Mouse (Mus musculus) hindbrain, embryonic 15.5 days (tissue): Measurements from ENCODE around the gene Ccdc24. TPM values are rescaled to one million over a fixed set of nuclear protein-coding genes. Genes with fewer than 3 reads are reported as not detected.

Source experiments
- ATAC-seq: fragments of 200-750 bp; cut with Nextera tagmentation; 2 replicates; pipeline ENCODE4 v1.8.0; 2017; ENCODE audit warnings: low read depth, moderate number of reproducible peaks, moderate TSS enrichment; ENCODE audit not compliant: low FRiP score
- H3K27ac ChIP-seq: fragments of 300-500 bp; sonication (generic); replicated peaks from 2 replicates; pipeline ENCODE4 v1.5.1; 2015; ENCODE audit warnings: mild to moderate bottlenecking, inconsistent platforms
- H3K27me3 ChIP-seq: fragments of 300-500 bp; sonication (generic); 2 replicates; pipeline ENCODE4 v1.6.1; 2015; ENCODE audit warnings: control low read depth, inconsistent platforms
- H3K36me3 ChIP-seq: fragments of 300-500 bp; sonication (generic); 2 replicates; pipeline ENCODE4 v1.6.1; 2015; ENCODE audit warnings: control low read depth, inconsistent platforms
- H3K4me1 ChIP-seq: fragments of 300-500 bp; sonication (generic); replicated peaks from 2 replicates; pipeline ENCODE4 v1.6.1; 2015; ENCODE audit warnings: control low read depth, inconsistent platforms
- H3K4me2 ChIP-seq: fragments of 300-500 bp; sonication (generic); 2 replicates; pipeline ENCODE4 v1.6.1; 2015; ENCODE audit warnings: moderate library complexity, mild to moderate bottlenecking, inconsistent platforms
- H3K4me3 ChIP-seq: fragments of 300-500 bp; sonication (generic); 2 replicates; pipeline ENCODE4 v1.5.1; 2015; ENCODE audit warnings: mild to moderate bottlenecking, inconsistent platforms
- H3K9ac ChIP-seq: fragments of 300-500 bp; sonication (generic); 2 replicates; pipeline ENCODE4 v1.6.1; 2015; ENCODE audit warnings: inconsistent platforms
- H3K9me3 ChIP-seq: fragments of 300-500 bp; sonication (generic); 2 replicates; pipeline ENCODE4 v1.6.1; 2016; ENCODE audit warnings: control low read depth, inconsistent platforms
- WGBS: fragments of 180-500 bp; shearing (Covaris S2); methylation state at CpG from one replicate; pipeline ENCODE4 v1.1.7; 2015; 5-methylcytosine and 5-hydroxymethylcytosine counted together
- polyA plus RNA-seq: library from polyadenylated mRNA; unstranded; fragments of >200 nt; fragmentation: Nextera tagmentation; extraction: Ambion mirVana; gene quantifications from 2 replicates; pipeline ENCODE4 v1.2.1, GENCODE M21; 2015

Ccdc24 gene
- polyA plus RNA-seq, 1 experiment from 2014 or later: 3.3 TPM

DNA sequence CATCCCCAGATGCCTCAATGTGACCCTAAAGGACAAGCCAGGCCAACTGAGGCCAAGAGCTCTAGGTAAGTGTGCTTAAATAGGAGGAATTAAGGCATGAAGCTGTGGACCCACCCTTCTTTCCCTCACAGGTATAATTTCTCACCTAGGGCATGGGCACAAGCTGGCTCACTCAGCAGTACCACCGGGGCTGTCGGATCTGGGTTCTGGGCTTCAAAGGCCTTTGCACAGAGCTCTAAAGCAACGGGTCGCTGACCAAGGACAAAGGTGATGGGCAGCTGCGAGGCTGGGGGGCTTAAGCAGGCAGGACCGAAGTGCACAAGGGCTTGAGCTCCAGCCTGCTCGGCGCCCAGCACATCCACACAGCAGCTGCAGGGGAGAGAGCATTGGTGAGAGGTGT, 18.4 kb upstream of the Ccdc24 start:
- peak overlapping the region; percentile 56 for H3K4me3 ChIP-seq
- peaks cover 25% of the 10 kb centered on the region for H3K4me1 ChIP-seq
- H3K9me3 ChIP-seq: no peaks in the 10 kb centered on the region
- no peak overlapping the region for H3K27ac ChIP-seq
- H3K9ac ChIP-seq: no peak overlapping the region
- no peaks in the 10 kb centered on the region for H3K27me3 ChIP-seq
- peak overlapping the region; percentile 67 for H3K4me2 ChIP-seq
- 70% methylated on average over 8 of the region's 8 CpGs for WGBS
- ATAC-seq: no peak
- H3K36me3 ChIP-seq: peaks cover 24% of the 10 kb centered on the region

DNA sequence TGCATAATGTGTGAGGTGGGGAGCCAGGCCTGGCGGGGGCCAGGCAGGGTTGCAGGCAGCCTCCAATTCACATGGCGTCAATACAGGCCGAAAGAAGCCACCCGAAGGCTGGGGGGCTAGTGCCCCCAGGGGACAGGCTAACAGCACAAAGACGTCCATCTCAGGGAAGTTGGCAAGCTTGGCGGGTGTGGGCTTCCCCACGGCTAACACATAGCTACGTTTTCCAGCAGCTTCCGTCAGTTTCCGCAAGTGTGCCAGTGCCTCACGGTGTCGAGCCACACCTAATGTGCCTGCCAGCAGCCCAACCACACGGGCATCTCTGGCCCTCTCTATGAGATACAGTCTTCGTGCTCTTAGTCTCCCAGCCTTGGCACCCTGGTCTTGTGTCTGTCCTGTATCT, 17.7 kb upstream of the Ccdc24 start:
- no peak overlapping the region for H3K27ac ChIP-seq
- no peak overlapping the region for H3K4me2 ChIP-seq
- H3K9me3 ChIP-seq: no peaks in the 10 kb centered on the region
- H3K27me3 ChIP-seq: no peaks in the 10 kb centered on the region
- 90% methylated on average over 14 of the region's 14 CpGs for WGBS
- ATAC-seq: no peak
- no peak overlapping the region for H3K4me3 ChIP-seq
- H3K36me3 ChIP-seq: peaks cover 23% of the 10 kb centered on the region
- no peak overlapping the region for H3K9ac ChIP-seq
- peaks cover 32% of the 10 kb centered on the region for H3K4me1 ChIP-seq

GRCm38 (mm10) chr4:117889471-117889870, 17.1 kb upstream of the Ccdc24 start:
- WGBS: 95% methylated on average over 15 of the region's 15 CpGs
- H3K4me3 ChIP-seq: no peak overlapping the region
- no peak overlapping the region for H3K4me2 ChIP-seq
- H3K4me1 ChIP-seq: peaks cover 35% of the 10 kb centered on the region
- H3K27ac ChIP-seq: no peak overlapping the region
- peaks cover 20% of the 10 kb centered on the region for H3K36me3 ChIP-seq
- ATAC-seq: no peak
- H3K27me3 ChIP-seq: no peaks in the 10 kb centered on the region
- H3K9ac ChIP-seq: no peak overlapping the region
- H3K9me3 ChIP-seq: no peaks in the 10 kb centered on the region

- 75% methylated on average over 2 of the region's 2 CpGs for WGBS
- peak overlapping the region; percentile 98 for H3K4me3 ChIP-seq
- no peak overlapping the region for H3K27ac ChIP-seq
- no peaks in the 10 kb centered on the region for H3K9me3 ChIP-seq
- H3K9ac ChIP-seq: peak overlapping the region; percentile 61; the same call in 1 of the 2 replicates
- peak overlapping the region; percentile 83 for H3K4me2 ChIP-seq
- no peak for ATAC-seq
- H3K36me3 ChIP-seq: peaks cover 18% of the 10 kb centered on the region
- H3K4me1 ChIP-seq: peaks cover 46% of the 10 kb centered on the region
- no peaks in the 10 kb centered on the region for H3K27me3 ChIP-seq
Observed at GRCm38 (mm10) chr4:117887920-117888319, 15.6 kb upstream of the Ccdc24 start.

- no peaks in the 10 kb centered on the region for H3K9me3 ChIP-seq
- peak within 1 kb of the TSS; percentile 93 for H3K9ac ChIP-seq
- H3K36me3 ChIP-seq: peaks cover 18% of the 10 kb centered on the region
- H3K27ac ChIP-seq: peak within 1 kb of the TSS; percentile 64
- H3K27me3 ChIP-seq: no peaks in the 10 kb centered on the region
- H3K4me2 ChIP-seq: peak within 1 kb of the TSS; percentile 83
- peaks cover 51% of the 10 kb centered on the region for H3K4me1 ChIP-seq
- H3K4me3 ChIP-seq: peak within 1 kb of the TSS; percentile 98
- under 1% methylated on average over 37 of the region's 37 CpGs for WGBS
- ATAC-seq: peak; percentile 86
Observed at GRCm38 (mm10) chr4:117887133-117887532, 14.8 kb upstream of the Ccdc24 start, which contains the start of gene Atp6v0b. TSS of gene Atp6v0b (minus strand) at chr4:117887333.

DNA sequence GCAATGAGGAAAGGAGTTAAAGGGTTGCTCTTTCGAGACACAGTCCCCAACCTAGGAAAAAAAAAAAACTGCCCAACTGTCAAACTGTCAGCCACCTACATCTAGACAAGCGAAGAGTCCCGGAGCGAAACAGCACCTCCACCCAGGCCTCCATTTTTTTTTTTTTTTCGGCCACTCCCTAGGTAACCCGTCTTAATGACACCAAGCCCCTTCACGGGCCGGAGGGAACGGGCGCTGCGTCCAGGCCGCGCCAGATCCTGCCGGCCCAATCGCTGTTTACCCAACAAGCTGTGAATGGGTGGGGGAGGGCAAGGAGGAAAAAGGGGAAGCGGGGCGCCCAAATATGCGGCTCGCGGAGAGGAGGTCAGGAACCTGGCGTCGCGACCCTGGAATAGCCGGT, 14.3 kb upstream of the Ccdc24 start:
- no peak for ATAC-seq
- H3K9ac ChIP-seq: peak overlapping the region; percentile 93
- peaks cover 18% of the 10 kb centered on the region for H3K36me3 ChIP-seq
- H3K4me2 ChIP-seq: peak overlapping the region; percentile 83
- no peaks in the 10 kb centered on the region for H3K9me3 ChIP-seq
- peak overlapping the region; percentile 64 for H3K27ac ChIP-seq
- WGBS: 2% methylated on average over 24 of the region's 24 CpGs
- no peaks in the 10 kb centered on the region for H3K27me3 ChIP-seq
- H3K4me3 ChIP-seq: peak overlapping the region; percentile 98
- peaks cover 53% of the 10 kb centered on the region for H3K4me1 ChIP-seq

- Histone ChIP-seq H3K4me3 (peak overlapping the region; percentile 98), H3K36me3 (peaks cover 21% of the 10 kb centered on the region), H3K4me1 (peaks cover 55% of the 10 kb centered on the region), H3K9ac (peak overlapping the region; percentile 93; the same call in 1 of the 2 replicates), H3K27ac (no peak overlapping the region), H3K9me3 (no peaks in the 10 kb centered on the region), H3K4me2 (peak overlapping the region; percentile 83), H3K27me3 (no peaks in the 10 kb centered on the region)
- no peak for ATAC-seq
- WGBS: 87% methylated on average over 9 of the region's 9 CpGs
Observed at GRCm38 (mm10) chr4:117885994-117886393, 13.6 kb upstream of the Ccdc24 start.

- H3K4me2 ChIP-seq: no peak overlapping the region
- H3K9ac ChIP-seq: no peak overlapping the region
- peaks cover 22% of the 10 kb centered on the region for H3K36me3 ChIP-seq
- no peak overlapping the region; the same call in 1 of the 2 replicates for H3K4me3 ChIP-seq
- H3K27ac ChIP-seq: no peak overlapping the region
- H3K27me3 ChIP-seq: no peaks in the 10 kb centered on the region
- H3K9me3 ChIP-seq: no peaks in the 10 kb centered on the region
- no peak for ATAC-seq
- H3K4me1 ChIP-seq: peaks cover 59% of the 10 kb centered on the region
- 95% methylated on average over 10 of the region's 10 CpGs for WGBS
Observed at GRCm38 (mm10) chr4:117885093-117885492, 12.7 kb upstream of the Ccdc24 start.

- no peak for ATAC-seq
- Histone ChIP-seq H3K9me3 (no peaks in the 10 kb centered on the region), H3K27ac (0 out of 2 replicates have a peak overlapping the region, but pooled peaks have one; percentile 89), H3K4me2 (peak overlapping the region; percentile 94), H3K4me3 (peak overlapping the region; percentile 81), H3K9ac (peak overlapping the region; percentile 94), H3K4me1 (peaks cover 66% of the 10 kb centered on the region), H3K36me3 (peaks cover 21% of the 10 kb centered on the region), H3K27me3 (no peaks in the 10 kb centered on the region)
- 95% methylated on average over 1 of the region's 1 CpGs for WGBS
Observed at GRCm38 (mm10) chr4:117884146-117884545, 11.8 kb upstream of the Ccdc24 start.

DNA sequence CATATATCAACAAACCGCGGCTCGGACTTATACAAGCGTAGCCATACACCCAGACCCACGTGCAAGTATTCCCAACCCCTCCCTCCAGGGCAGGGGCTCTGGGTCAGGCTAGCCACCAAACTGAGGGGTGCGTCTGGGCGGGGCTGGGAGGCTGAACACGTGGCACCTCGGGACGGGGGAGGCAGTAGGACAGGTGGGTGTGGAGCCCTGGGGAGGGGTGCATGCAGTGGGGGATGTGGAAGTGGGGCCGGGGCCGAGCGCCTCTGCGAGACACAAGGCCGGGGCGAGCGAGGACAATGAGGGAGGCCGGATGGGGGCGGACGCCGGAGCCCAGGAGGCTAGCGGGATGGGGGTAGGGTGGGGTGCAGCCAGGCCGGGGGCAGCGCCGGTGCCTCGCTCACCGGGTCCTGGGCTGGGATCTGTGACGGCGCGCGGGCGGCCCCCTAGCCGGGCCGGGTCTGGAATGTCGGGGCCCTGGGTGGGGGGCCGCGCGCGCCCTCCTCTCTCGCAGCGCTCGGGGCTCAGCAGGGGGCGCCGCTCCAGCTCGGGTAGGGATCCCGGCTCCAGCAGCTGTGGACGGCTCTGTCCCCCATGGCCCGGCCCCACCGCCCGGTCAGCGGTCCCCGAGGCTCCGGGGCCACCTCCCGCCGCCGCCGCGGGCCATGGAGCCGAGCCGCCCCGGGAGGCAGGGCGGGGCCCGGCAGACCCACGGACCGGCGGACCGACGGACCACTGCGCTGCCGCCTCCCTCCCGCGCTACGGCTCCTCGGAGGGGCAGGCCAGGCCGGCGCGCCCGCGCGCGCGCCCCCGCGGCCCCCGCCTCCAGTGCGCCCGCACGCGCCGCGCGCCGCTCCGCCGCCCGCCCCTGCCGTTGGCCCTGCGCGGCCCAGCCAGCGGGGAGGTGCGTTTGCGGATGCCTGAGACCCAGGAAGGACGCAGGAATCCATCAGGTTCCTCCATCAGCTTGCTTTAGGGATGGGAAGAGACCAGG, 10.6 kb upstream of the Ccdc24 start, which contains the start of gene B4galt2:
TSS of gene B4galt2 (minus strand) at position 787 of the 991 bp plus-strand sequence.
- peaks cover 66% of the 10 kb centered on the region for H3K4me1 ChIP-seq
- H3K9me3 ChIP-seq: no peaks in the 10 kb centered on the region
- peak within 1 kb of the TSS; percentile 81 for H3K4me3 ChIP-seq
- peak; percentile 47 for ATAC-seq
- WGBS: 2% methylated on average over 77 of the region's 103 CpGs
- peak within 1 kb of the TSS; percentile 89 for H3K27ac ChIP-seq
- H3K9ac ChIP-seq: peak within 1 kb of the TSS; percentile 94
- no peaks in the 10 kb centered on the region for H3K27me3 ChIP-seq
- H3K36me3 ChIP-seq: peaks cover 18% of the 10 kb centered on the region
- H3K4me2 ChIP-seq: peak within 1 kb of the TSS; percentile 94

- H3K9me3 ChIP-seq: no peaks in the 10 kb centered on the region
- peaks cover 32% of the 10 kb centered on the region for H3K36me3 ChIP-seq
- no peak overlapping the region for H3K9ac ChIP-seq
Observed at GRCm38 (mm10) chr4:117878703-117879102, 6.3 kb upstream of the Ccdc24 start.

GRCm38 (mm10) chr4:117878301-117878700, 5.9 kb upstream of the Ccdc24 start:
- ATAC-seq: no peak
- WGBS: 54% methylated on average over 10 of the region's 10 CpGs
- H3K9ac ChIP-seq: no peak overlapping the region

More at GRCm38 (mm10) chr4:117878703-117879102, 6.3 kb upstream of the Ccdc24 start:
- no peak overlapping the region for H3K27ac ChIP-seq
- no peaks in the 10 kb centered on the region for H3K27me3 ChIP-seq
- H3K4me2 ChIP-seq: no peak overlapping the region
- H3K4me1 ChIP-seq: peaks cover 36% of the 10 kb centered on the region
- 76% methylated on average over 5 of the region's 5 CpGs for WGBS
- H3K4me3 ChIP-seq: no peak overlapping the region
- ATAC-seq: no peak

More at GRCm38 (mm10) chr4:117878301-117878700, 5.9 kb upstream of the Ccdc24 start:
- no peaks in the 10 kb centered on the region for H3K9me3 ChIP-seq
- peaks cover 33% of the 10 kb centered on the region for H3K4me1 ChIP-seq
- no peak overlapping the region for H3K27ac ChIP-seq
- H3K36me3 ChIP-seq: peaks cover 36% of the 10 kb centered on the region
- no peak overlapping the region for H3K4me2 ChIP-seq
- H3K27me3 ChIP-seq: no peaks in the 10 kb centered on the region
- H3K4me3 ChIP-seq: no peak overlapping the region
